In genomic region chrX:136584617-136585016, GRCm38 (mm10) we compare ENCODE assay signal across 39 mouse cellular contexts. TPM values are rescaled to one million over a fixed set of nuclear protein-coding genes. Genes with fewer than 3 reads are reported as not detected.
"Had no signal": no experiment of that assay in that cellular context is flagged by ENCODE, and none has a peak within 500 bp of the region (broad histone marks: within the 10 kb centered on the region; RNA-seq: fewer than 3 reads in every experiment).

No protein-coding gene starts in this region.

- H3K4me1 ChIP-seq: heart, embryonic 10.5 days; heart, embryonic 12.5 days; hindbrain, embryonic 10.5 days; hindbrain, embryonic 13.5 days; hindbrain, embryonic 15.5 days; intestine, embryonic 15.5 days; limb, embryonic 13.5 days; limb, embryonic 15.5 days; liver, embryonic 12.5 days had no signal

- H3K36me3 ChIP-seq: heart, embryonic 10.5 days; heart, embryonic 12.5 days; hindbrain, embryonic 10.5 days; hindbrain, embryonic 13.5 days; hindbrain, embryonic 15.5 days; intestine, embryonic 15.5 days; limb, embryonic 13.5 days; limb, embryonic 15.5 days; liver, embryonic 12.5 days had no signal

- H3K9me3 ChIP-seq: heart, embryonic 10.5 days; heart, embryonic 12.5 days; hindbrain, embryonic 10.5 days; hindbrain, embryonic 13.5 days; hindbrain, embryonic 15.5 days; intestine, embryonic 15.5 days; limb, embryonic 13.5 days; limb, embryonic 15.5 days; liver, embryonic 12.5 days had no signal

- H3K4me3 ChIP-seq: gastrocnemius, adult 2 months; heart, embryonic 10.5 days; heart, embryonic 12.5 days; hindbrain, embryonic 10.5 days; hindbrain, embryonic 13.5 days; hindbrain, embryonic 15.5 days; intestine, embryonic 15.5 days; limb, embryonic 13.5 days; limb, embryonic 15.5 days; liver, embryonic 12.5 days had no signal

- ATAC-seq: inflammation-experienced regulatory T-cells, adult 6 months; intestine, embryonic 15.5 days; intestine, postnatal 0 days; liver, embryonic 12.5 days had no signal

- H3K27me3 ChIP-seq: heart, embryonic 12.5 days; hindbrain, embryonic 13.5 days; hindbrain, embryonic 15.5 days; intestine, embryonic 15.5 days; limb, embryonic 15.5 days; liver, embryonic 12.5 days had no signal

- H3K27ac ChIP-seq: gastrocnemius, adult 2 months; heart, embryonic 10.5 days; hindbrain, embryonic 10.5 days; hindbrain, embryonic 13.5 days; hindbrain, embryonic 15.5 days; intestine, embryonic 15.5 days; limb, embryonic 13.5 days; limb, embryonic 15.5 days; liver, embryonic 12.5 days; liver, embryonic 14.5 days had no signal

- H3K9ac ChIP-seq: heart, embryonic 12.5 days; hindbrain, embryonic 13.5 days; hindbrain, embryonic 15.5 days; intestine, embryonic 15.5 days; limb, embryonic 13.5 days; limb, embryonic 15.5 days; liver, embryonic 12.5 days; liver, embryonic 14.5 days had no signal

- DNase-seq: gastrocnemius, adult 2 months; gastrocnemius, postnatal 10 days; gastrocnemius, postnatal 25 days; heart, adult 18-20 months; heart, postnatal 10 days; heart, postnatal 4 days; kidney, adult 18-20 months; kidney, adult 8-10 months; kidney, postnatal 14 days; kidney, postnatal 36 days; layer of hippocampus, adult 9-11 months; layer of hippocampus, postnatal 36 days; left cerebral cortex, postnatal 4 days had no signal

- H3K4me2 ChIP-seq: heart, embryonic 12.5 days; hindbrain, embryonic 13.5 days; hindbrain, embryonic 15.5 days; intestine, embryonic 15.5 days; limb, embryonic 13.5 days; limb, embryonic 15.5 days; liver, embryonic 12.5 days had no signal

RNA-seq across cellular contexts. Expression of gene Tceal3, which starts 6.0 kb away (rescaled TPM):
- total RNA-seq: granulocyte monocyte progenitor cell, adult 5-6 weeks; liver, adult 2 months had no signal
- polyA plus RNA-seq: liver, adult 2 months had no signal

RNA-seq across cellular contexts. Expression of gene Kir3dl2, which starts 40.8 kb away (rescaled TPM):
- total RNA-seq: gastrocnemius, adult 2 months; gastrocnemius, postnatal 10 days; gastrocnemius, postnatal 25 days; gastrocnemius, postnatal 4 days; granulocyte monocyte progenitor cell, adult 5-6 weeks; heart, adult 18-20 months; heart, adult 8-10 months; heart, postnatal 10 days; heart, postnatal 25 days; heart, postnatal 4 days; layer of hippocampus, adult 18-20 months; left cerebral cortex, postnatal 25 days; left cerebral cortex, postnatal 4 days; liver, adult 2 months had no signal
- polyA plus RNA-seq: heart, embryonic 10.5 days; heart, embryonic 12.5 days; heart, embryonic 14.5 days; heart, embryonic 16.5 days; hindbrain, embryonic 10.5 days; hindbrain, embryonic 13.5 days; inflammation-experienced regulatory T-cells, adult 6 months; intestine, embryonic 15.5 days; intestine, postnatal 0 days; kidney, embryonic 14.5 days; kidney, embryonic 16.5 days; large intestine, adult 2 months; limb, embryonic 11.5 days; limb, embryonic 13.5 days; limb, embryonic 15.5 days; liver, adult 2 months; liver, embryonic 12.5 days; liver, embryonic 14.5 days; liver, embryonic 16.5 days had no signal
